Mouse (Mus musculus) embryonic facial prominence, embryonic 12.5 days (tissue): ENCODE results near the gene Gm12258. TPM values are rescaled to one million over a fixed set of nuclear protein-coding genes. Genes with fewer than 3 reads are reported as not detected.

Experiments used
- ATAC-seq: fragments of 200-750 bp; cut with Nextera tagmentation; 2 replicates; pipeline ENCODE4 v1.8.0; 2017; ENCODE audit not compliant: insufficient number of reproducible peaks, insufficient read depth, low FRiP score, low TSS enrichment
- H3K27ac ChIP-seq: fragments of 300-500 bp; sonication (generic); 2 replicates; pipeline ENCODE4 v1.5.1; 2016; ENCODE audit warnings: mild to moderate bottlenecking
- H3K27me3 ChIP-seq: fragments of 300-500 bp; sonication (generic); 2 replicates; pipeline ENCODE4 v1.6.1; 2016; ENCODE audit warnings: mild to moderate bottlenecking, moderate library complexity
- H3K36me3 ChIP-seq: fragments of 300-500 bp; sonication (generic); 2 replicates; pipeline ENCODE4 v1.6.1; 2016; ENCODE audit warnings: mild to moderate bottlenecking
- H3K4me1 ChIP-seq: fragments of 300-500 bp; sonication (generic); 2 replicates; pipeline ENCODE4 v1.6.1; 2016
- H3K4me2 ChIP-seq: fragments of 300-500 bp; sonication (generic); replicated peaks from 2 replicates; pipeline ENCODE4 v1.6.1; 2016; ENCODE audit warnings: mild to moderate bottlenecking, moderate library complexity
- H3K4me3 ChIP-seq: fragments of 300-500 bp; sonication (generic); 2 replicates; pipeline ENCODE4 v1.5.1; 2016; ENCODE audit warnings: mild to moderate bottlenecking
- H3K9ac ChIP-seq: fragments of 300-500 bp; sonication (generic); 2 replicates; pipeline ENCODE4 v1.6.1; 2016; ENCODE audit warnings: mild to moderate bottlenecking, moderate library complexity
- H3K9me3 ChIP-seq: fragments of 300-500 bp; sonication (generic); 2 replicates; pipeline ENCODE4 v1.6.1; 2016; ENCODE audit warnings: mild to moderate bottlenecking, moderate library complexity
- WGBS: fragments of 180-500 bp; shearing (Covaris S2); methylation state at CpG from one replicate; pipeline ENCODE4 v1.1.7; 2016; 5-methylcytosine and 5-hydroxymethylcytosine counted together
- polyA plus RNA-seq: library from polyadenylated mRNA; unstranded; fragments of >200 nt; fragmentation: Nextera tagmentation; extraction: Ambion mirVana; gene quantifications from 2 replicates; pipeline ENCODE4 v1.2.1, GENCODE M21; 2016

Gm12258 gene
- polyA plus RNA-seq, 1 experiment from 2014 or later, result 14.4 TPM

DNA sequence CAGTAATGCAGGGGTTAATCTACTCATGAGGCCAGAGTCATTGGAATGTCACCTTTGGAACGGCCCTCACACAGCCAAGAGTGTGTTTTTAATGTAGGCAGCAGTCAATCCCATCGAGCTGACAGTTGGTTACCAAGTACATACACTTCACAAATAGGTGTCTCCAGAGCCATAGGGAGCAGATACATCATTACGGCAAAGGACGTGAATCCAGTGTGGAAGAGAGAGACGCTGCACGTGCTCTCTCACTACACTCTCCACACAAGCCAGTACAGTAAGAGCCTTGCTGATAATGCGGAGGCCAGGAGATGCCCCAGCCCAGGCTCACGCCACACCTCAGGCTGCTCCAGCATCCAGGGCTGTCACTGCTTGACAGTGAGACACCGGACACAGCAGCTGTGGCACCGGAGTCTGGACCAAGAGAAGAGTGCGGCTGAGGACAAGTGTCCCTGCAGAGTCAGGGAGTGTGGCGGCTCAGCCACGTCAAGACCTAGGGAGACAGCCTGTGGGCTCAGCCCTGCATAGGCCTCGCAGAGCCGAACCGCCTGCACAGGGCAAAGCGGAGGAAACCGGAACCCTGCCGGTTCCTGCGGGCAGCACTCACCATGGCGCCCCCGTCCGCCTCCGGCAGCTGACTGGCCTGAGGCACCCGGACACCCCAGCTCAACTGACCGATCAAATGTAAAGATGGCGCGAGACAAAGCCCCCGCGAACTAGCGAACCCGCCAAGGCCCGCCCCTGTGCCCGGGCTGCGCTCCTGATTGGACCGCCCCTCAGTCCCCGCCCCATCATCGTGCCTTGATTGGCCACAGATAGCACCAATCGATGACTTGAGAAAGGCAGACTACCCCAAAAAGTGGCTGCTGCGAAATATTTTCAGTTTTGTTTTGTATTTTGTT is 56.8 kb downstream of the Gm12258 start, which contains the start of gene Zfp39:
Gene Zfp39 (minus strand): TSS at position 715 of the 899 bp plus-strand sequence.
- peak within 1 kb of the TSS; percentile 75 for H3K4me3 ChIP-seq
- peak within 1 kb of the TSS; percentile 84 for H3K27ac ChIP-seq
- H3K27me3 ChIP-seq, result no peaks in the 10 kb centered on the region
- ATAC-seq, result peak; percentile 94
- peaks cover 20% of the 10 kb centered on the region for H3K36me3 ChIP-seq
- H3K9ac ChIP-seq, result peak within 1 kb of the TSS; percentile 81
- no peaks in the 10 kb centered on the region for H3K9me3 ChIP-seq
- H3K4me1 ChIP-seq, result peaks cover 6% of the 10 kb centered on the region; the same call in 1 of the 2 replicates
- peak within 1 kb of the TSS; percentile 86 for H3K4me2 ChIP-seq
- under 1% methylated on average over 40 of the region's 40 CpGs for WGBS

DNA sequence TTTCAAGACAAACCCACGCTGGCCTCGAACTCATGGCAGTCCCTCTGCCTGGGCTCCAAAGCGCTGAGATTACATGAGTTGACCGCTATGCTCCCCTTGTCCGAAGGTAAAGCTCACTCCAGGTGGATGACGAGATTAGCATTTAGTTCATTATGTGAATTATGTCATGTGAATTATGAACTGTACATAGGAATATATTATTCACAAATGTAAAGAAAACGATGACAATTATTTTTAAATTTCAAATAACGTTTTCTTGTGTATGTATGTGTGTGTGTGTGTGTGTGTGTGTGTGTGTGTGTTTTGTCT is 57.4 kb downstream of the Gm12258 start:
- Histone ChIP-seq H3K27ac (no peak overlapping the region), H3K27me3 (no peaks in the 10 kb centered on the region), H3K9ac (no peak overlapping the region), H3K4me3 (peak overlapping the region; percentile 75), H3K4me1 (peaks cover 6% of the 10 kb centered on the region; the same call in 1 of the 2 replicates), H3K36me3 (peaks cover 20% of the 10 kb centered on the region), H3K4me2 (peak overlapping the region; percentile 86), H3K9me3 (no peaks in the 10 kb centered on the region)
- WGBS, result 4% methylated on average over 8 of the region's 8 CpGs
- ATAC-seq, result no peak

DNA sequence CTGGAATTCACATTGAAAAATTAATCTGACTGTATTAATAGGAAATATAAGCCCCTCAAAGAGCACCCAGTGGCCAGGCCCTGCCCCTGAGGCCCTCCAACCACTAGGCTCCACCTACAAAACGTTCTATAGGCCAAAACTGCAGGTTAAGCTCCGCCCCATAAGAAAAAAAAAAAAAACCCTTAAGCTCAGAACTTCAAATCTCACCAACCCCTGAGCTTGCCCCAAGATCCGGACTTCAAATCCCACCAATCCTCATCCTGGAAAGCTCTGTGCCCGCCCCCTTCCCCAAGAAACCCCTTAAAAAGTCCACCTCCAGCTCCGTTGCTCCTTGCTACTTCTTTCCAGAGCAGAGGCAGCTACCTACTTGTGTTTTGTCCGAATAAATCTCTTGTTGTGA is 57.9 kb downstream of the Gm12258 start:
- peaks cover 18% of the 10 kb centered on the region for H3K36me3 ChIP-seq
- ATAC-seq, result no peak
- no peaks in the 10 kb centered on the region for H3K27me3 ChIP-seq
- 47% methylated on average over 6 of the region's 6 CpGs for WGBS
- H3K4me1 ChIP-seq, result peaks cover 6% of the 10 kb centered on the region; the same call in 1 of the 2 replicates
- no peak overlapping the region for H3K27ac ChIP-seq
- H3K9me3 ChIP-seq, result no peaks in the 10 kb centered on the region
- no peak overlapping the region for H3K9ac ChIP-seq
- no peak overlapping the region for H3K4me3 ChIP-seq
- H3K4me2 ChIP-seq, result peak overlapping the region; percentile 86; the same call in 1 of the 2 replicates

Other genes with a start within 250 kb of the Gm12258 start
- not detected in 2 replicates for gene 2210407C18Rik, start 231.1 kb upstream of the Gm12258 start, polyA plus RNA-seq
- gene Olfr323, start 216.7 kb upstream of the Gm12258 start, polyA plus RNA-seq, result not detected in 2 replicates
- 0.26 and 0.60 TPM in 2 replicates for gene Trim58, start 206.7 kb upstream of the Gm12258 start, polyA plus RNA-seq
- gene Olfr322, start 188.4 kb upstream of the Gm12258 start, polyA plus RNA-seq, result not detected in 2 replicates
- gene Olfr320, start 166.1 kb upstream of the Gm12258 start, polyA plus RNA-seq, result not detected in 2 replicates
- gene Olfr319, start 148.0 kb upstream of the Gm12258 start, polyA plus RNA-seq, result not detected in 2 replicates
- gene Olfr318, start 123.1 kb upstream of the Gm12258 start, polyA plus RNA-seq, result not detected in 2 replicates
- not detected in 2 replicates for gene Olfr317, start 107.9 kb upstream of the Gm12258 start, polyA plus RNA-seq
- gene Olfr316, start 94.4 kb upstream of the Gm12258 start, polyA plus RNA-seq, result not detected in 2 replicates
- gene Olfr315, start 74.0 kb upstream of the Gm12258 start, polyA plus RNA-seq, result not detected in 2 replicates
- gene Olfr314, start 64.2 kb upstream of the Gm12258 start, polyA plus RNA-seq, result not detected in 2 replicates
- 0.42 and 0.59 TPM in 2 replicates for gene Fam183b, start 45.2 kb upstream of the Gm12258 start, polyA plus RNA-seq
- not detected in 2 replicates for gene Olfr313, start 32.2 kb upstream of the Gm12258 start, polyA plus RNA-seq
- gene Olfr312, start 17.9 kb upstream of the Gm12258 start, polyA plus RNA-seq, result not detected in 2 replicates
- gene Olfr311, start 7.9 kb upstream of the Gm12258 start, polyA plus RNA-seq, result not detected in 2 replicates
- 10.1 and 10.7 TPM in 2 replicates for gene 2810021J22Rik, start 20.1 kb downstream of the Gm12258 start, polyA plus RNA-seq
- 5.7 and 6.6 TPM in 2 replicates for gene Zfp39, start 57.1 kb downstream of the Gm12258 start, polyA plus RNA-seq
- not detected in 2 replicates for gene Btnl10, start 70.8 kb downstream of the Gm12258 start, polyA plus RNA-seq
- gene Rnf187, start 91.8 kb downstream of the Gm12258 start, polyA plus RNA-seq, result 366 and 374 TPM in 2 replicates
- gene Hist3h2ba, start 101.8 kb downstream of the Gm12258 start, polyA plus RNA-seq, result 52.7 and 70.4 TPM in 2 replicates
- 36.3 and 40.0 TPM in 2 replicates for gene Hist3h2a, start 107.5 kb downstream of the Gm12258 start, polyA plus RNA-seq
- gene Trim17, start 107.5 kb downstream of the Gm12258 start, polyA plus RNA-seq, result 0.51 and 0.55 TPM in 2 replicates
- 22.7 and 23.3 TPM in 2 replicates for gene Trim11, start 130.9 kb downstream of the Gm12258 start, polyA plus RNA-seq